Mouse (Mus musculus) testis, adult 10 weeks (tissue): ENCODE results near the gene Slc4a1ap. TPM values are rescaled to one million over a fixed set of nuclear protein-coding genes. Genes with fewer than 3 reads are reported as not detected.

Experiments used
- polyA plus RNA-seq: library from polyadenylated mRNA; stranded (reverse); fragments of 350-450 nt; fragmentation: Illumina TruSeq; extraction: RNeasy Lipid Tissue Mini Kit (QIAGEN cat#74804); gene quantifications from one replicate; pipeline ENCODE4 v1.2.3, GENCODE M21; 2014; ENCODE audit warnings: low read depth, low replicate concordance

Gene Slc4a1ap
- 56.1 TPM for polyA plus RNA-seq

DNA sequence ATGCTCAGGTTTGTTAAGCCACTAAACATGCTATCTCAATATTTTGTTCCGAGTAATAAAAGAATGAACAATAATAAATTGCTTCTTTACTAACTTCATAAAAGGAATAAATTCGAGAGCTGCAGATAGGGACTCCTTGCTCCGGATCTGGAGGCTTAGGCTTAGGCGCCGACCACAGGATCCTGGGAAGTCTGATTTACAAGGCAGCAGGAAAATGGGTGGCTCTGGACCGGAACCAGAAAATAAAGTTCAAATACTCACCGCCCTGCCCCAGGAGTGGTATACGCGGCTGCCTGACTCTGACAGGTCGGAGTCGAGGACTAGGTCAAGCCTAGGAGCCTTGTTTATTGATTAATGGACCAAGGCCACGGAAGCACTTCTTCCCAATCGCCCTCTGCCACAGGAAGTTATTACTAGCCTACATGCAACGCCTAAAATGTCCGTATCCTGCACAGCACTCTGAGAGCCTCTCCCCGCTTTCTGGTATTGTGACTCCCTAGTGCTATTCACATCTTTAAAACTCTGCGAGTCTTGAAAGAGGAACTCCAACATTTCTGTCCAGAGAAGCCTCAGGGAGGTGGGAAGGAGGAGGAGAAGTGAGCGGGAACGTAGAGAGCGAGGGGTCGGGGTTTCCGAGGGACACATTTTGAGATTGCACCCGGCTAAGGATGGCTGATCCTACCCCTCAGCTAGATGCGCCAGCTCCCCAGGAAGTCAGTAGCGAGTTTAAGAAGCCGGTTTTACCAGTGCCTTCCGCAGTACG lies at the start of gene Slc4a1ap:
Gene Slc4a1ap, plus strand, starts transcription at position 642 of the 763 bp plus-strand sequence.

GRCm38 (mm10) chr5:31485440-31485839 lies 41.4 kb upstream of the Slc4a1ap start, which contains the start of gene 4930548H24Rik:
Gene 4930548H24Rik (plus strand): TSS chr5:31485740.

GRCm38 (mm10) chr5:31494513-31495297 lies 32.1 kb upstream of the Slc4a1ap start, which contains the start of gene Gpn1:
Gene Gpn1 (plus strand): TSS chr5:31494741.

GRCm38 (mm10) chr5:31527707-31528106 lies 912 bp downstream of the Slc4a1ap start, which contains the start of gene Supt7l:
Gene Supt7l (minus strand): TSS chr5:31527807.

GRCm38 (mm10) chr5:31596481-31597429 lies 70.0 kb downstream of the Slc4a1ap start, which contains the start of gene Mrpl33:
Gene Mrpl33 (plus strand): TSS chr5:31596935.

Other genes with a start within 250 kb of the Slc4a1ap start
- gene Ift172, start 235.9 kb upstream of the Slc4a1ap start, polyA plus RNA-seq: 165 TPM
- gene Fndc4, start 230.9 kb upstream of the Slc4a1ap start, polyA plus RNA-seq: 1.2 TPM
- gene Gckr, start 229.6 kb upstream of the Slc4a1ap start, polyA plus RNA-seq: 0.48 TPM
- gene Zfp512, start 74.6 kb upstream of the Slc4a1ap start, polyA plus RNA-seq: 14.6 TPM
- gene 4930548H24Rik, start 41.3 kb upstream of the Slc4a1ap start, polyA plus RNA-seq: 17.4 TPM
- gene Gpn1, start 32.3 kb upstream of the Slc4a1ap start, polyA plus RNA-seq: 21.5 TPM
- gene Supt7l, start 812 bp downstream of the Slc4a1ap start, polyA plus RNA-seq: 6.7 TPM
- gene Mrpl33, start 69.9 kb downstream of the Slc4a1ap start, polyA plus RNA-seq: 53.8 TPM
- gene Rbks, start 170.6 kb downstream of the Slc4a1ap start, polyA plus RNA-seq: 13.9 TPM
- gene Babam2, start 170.7 kb downstream of the Slc4a1ap start, polyA plus RNA-seq: 53.3 TPM